Mouse (Mus musculus) lung, embryonic 16.5 days (tissue): ENCODE measurements around the gene Tent4a. TPM values are rescaled to one million over a fixed set of nuclear protein-coding genes. Genes with fewer than 3 reads are reported as not detected.

ENCODE experiments used
- ATAC-seq: fragments of 200-750 bp; cut with Nextera tagmentation; 2 replicates; pipeline ENCODE4 v1.8.0; 2017; ENCODE audit warnings: low read depth, mild to moderate bottlenecking, moderate library complexity
- H3K27ac ChIP-seq: fragments of 300-500 bp; sonication (generic); 2 replicates; pipeline ENCODE4 v1.5.1; 2014; ENCODE audit warnings: mild to moderate bottlenecking, control low read depth, low read length
- H3K27me3 ChIP-seq: fragments of 300-500 bp; sonication (generic); 2 replicates; pipeline ENCODE4 v1.6.1; 2014; ENCODE audit warnings: low read depth, low read length, mixed read lengths; ENCODE audit not compliant: control insufficient read depth, insufficient read depth
- H3K36me3 ChIP-seq: fragments of 300-500 bp; sonication (generic); 2 replicates; pipeline ENCODE4 v1.6.1; 2014; ENCODE audit warnings: low read length; ENCODE audit not compliant: control insufficient read depth, insufficient read depth
- H3K4me1 ChIP-seq: fragments of 300-500 bp; sonication (generic); replicated peaks from 2 replicates; pipeline ENCODE4 v1.6.1; 2014; ENCODE audit warnings: low read length, mixed read lengths; ENCODE audit not compliant: control insufficient read depth, insufficient read depth
- H3K4me2 ChIP-seq: fragments of 300-500 bp; sonication (generic); 2 replicates; pipeline ENCODE4 v1.6.1; 2014; ENCODE audit warnings: low read depth, low read length, control low read depth
- H3K4me3 ChIP-seq: fragments of 300-500 bp; sonication (generic); 2 replicates; pipeline ENCODE4 v1.5.1; 2014; ENCODE audit warnings: mild to moderate bottlenecking, low read length, control low read depth
- H3K9ac ChIP-seq: fragments of 300-500 bp; sonication (generic); 2 replicates; pipeline ENCODE4 v1.6.1; 2014; ENCODE audit warnings: low read length, control low read depth
- H3K9me3 ChIP-seq: fragments of 300-500 bp; sonication (generic); 2 replicates; pipeline ENCODE4 v1.6.1; 2016; ENCODE audit warnings: low read length; ENCODE audit not compliant: control insufficient read depth
- WGBS: fragments of 180-500 bp; shearing (Covaris S2); extraction: QIAGEN DNeasy Blood & Tissue Kit; methylation state at CpG from one replicate; pipeline ENCODE4 v1.1.7; 2014; 5-methylcytosine and 5-hydroxymethylcytosine counted together
- polyA plus RNA-seq: library from polyadenylated mRNA; unstranded; fragments of >200 nt; fragmentation: Nextera tagmentation; extraction: Ambion mirVana; gene quantifications from 2 replicates; pipeline ENCODE4 v1.2.1, GENCODE M21; 2015

Gene Tent4a
- polyA plus RNA-seq, 1 experiment from 2014 or later = 5.1 TPM

- Histone ChIP-seq H3K9ac (no peak overlapping the region), H3K4me1 (peaks cover 36% of the 10 kb centered on the region), H3K36me3 (no peaks in the 10 kb centered on the region; the same call in 1 of the 2 replicates), H3K4me3 (no peak overlapping the region), H3K4me2 (no peak overlapping the region), H3K9me3 (no peaks in the 10 kb centered on the region), H3K27ac (no peak overlapping the region), H3K27me3 (no peaks in the 10 kb centered on the region)
- WGBS = 65% methylated on average over 3 of the region's 3 CpGs
- ATAC-seq = no peak
These were observed 4.3 kb downstream of the Tent4a start for GRCm38 (mm10) chr13:69530156-69530555.

GRCm38 (mm10) chr13:69528531-69528930 lies 5.9 kb downstream of the Tent4a start:
- ATAC-seq = no peak
- peaks cover 50% of the 10 kb centered on the region for H3K4me1 ChIP-seq
- 72% methylated on average over 7 of the region's 7 CpGs for WGBS
- no peak overlapping the region for H3K4me2 ChIP-seq
- H3K27me3 ChIP-seq = no peaks in the 10 kb centered on the region
- no peak overlapping the region for H3K4me3 ChIP-seq
- no peak overlapping the region for H3K27ac ChIP-seq
- H3K9me3 ChIP-seq = no peaks in the 10 kb centered on the region
- H3K9ac ChIP-seq = no peak overlapping the region
- no peaks in the 10 kb centered on the region; the same call in 1 of the 2 replicates for H3K36me3 ChIP-seq

GRCm38 (mm10) chr13:69525867-69526266 lies 8.6 kb downstream of the Tent4a start:
- Histone ChIP-seq H3K4me2 (peak overlapping the region; percentile 27; the same call in 1 of the 2 replicates), H3K27me3 (no peaks in the 10 kb centered on the region), H3K4me1 (peaks cover 43% of the 10 kb centered on the region), H3K36me3 (no peaks in the 10 kb centered on the region; the same call in 1 of the 2 replicates), H3K9me3 (no peaks in the 10 kb centered on the region), H3K9ac (no peak overlapping the region), H3K4me3 (no peak overlapping the region), H3K27ac (peak overlapping the region; percentile 51; the same call in 1 of the 2 replicates)
- peak; percentile 41; the same call in 1 of the 2 replicates for ATAC-seq
- WGBS = 48% methylated on average over 4 of the region's 4 CpGs

- no peaks in the 10 kb centered on the region; the same call in 1 of the 2 replicates for H3K36me3 ChIP-seq
- no peak overlapping the region for H3K4me2 ChIP-seq
- H3K27me3 ChIP-seq = no peaks in the 10 kb centered on the region
- H3K4me3 ChIP-seq = no peak overlapping the region
- H3K27ac ChIP-seq = no peak overlapping the region
- H3K4me1 ChIP-seq = peaks cover 41% of the 10 kb centered on the region
- H3K9ac ChIP-seq = no peak overlapping the region
- no peak for ATAC-seq
- no peaks in the 10 kb centered on the region for H3K9me3 ChIP-seq
- WGBS = 61% methylated on average over 2 of the region's 2 CpGs
These were observed 10.3 kb downstream of the Tent4a start for GRCm38 (mm10) chr13:69524158-69524530.

- Histone ChIP-seq H3K27me3 (no peaks in the 10 kb centered on the region), H3K9me3 (no peaks in the 10 kb centered on the region), H3K36me3 (no peaks in the 10 kb centered on the region), H3K4me2 (no peak overlapping the region), H3K4me1 (peaks cover 39% of the 10 kb centered on the region), H3K27ac (no peak overlapping the region), H3K4me3 (no peak overlapping the region), H3K9ac (no peak overlapping the region)
- WGBS = 31% methylated on average over 14 of the region's 14 CpGs
- ATAC-seq = no peak
These were observed 10.8 kb downstream of the Tent4a start for GRCm38 (mm10) chr13:69523444-69524157.

GRCm38 (mm10) chr13:69522161-69522791 lies 12.1 kb downstream of the Tent4a start:
- H3K27me3 ChIP-seq = no peaks in the 10 kb centered on the region
- H3K27ac ChIP-seq = no peak overlapping the region
- ATAC-seq = no peak
- H3K4me1 ChIP-seq = peaks cover 41% of the 10 kb centered on the region
- WGBS = 93% methylated on average over 1 of the region's 1 CpGs
- H3K4me2 ChIP-seq = no peak overlapping the region
- no peak overlapping the region for H3K9ac ChIP-seq
- H3K9me3 ChIP-seq = no peaks in the 10 kb centered on the region
- no peak overlapping the region for H3K4me3 ChIP-seq
- no peaks in the 10 kb centered on the region for H3K36me3 ChIP-seq

GRCm38 (mm10) chr13:69519137-69519536 lies 15.3 kb downstream of the Tent4a start:
- H3K36me3 ChIP-seq = peaks cover 3% of the 10 kb centered on the region; the same call in 1 of the 2 replicates
- 78% methylated on average over 6 of the region's 6 CpGs for WGBS
- H3K4me2 ChIP-seq = no peak overlapping the region
- peaks cover 21% of the 10 kb centered on the region for H3K4me1 ChIP-seq
- H3K27ac ChIP-seq = no peak overlapping the region
- no peaks in the 10 kb centered on the region for H3K9me3 ChIP-seq
- no peak overlapping the region for H3K4me3 ChIP-seq
- no peak for ATAC-seq
- H3K27me3 ChIP-seq = no peaks in the 10 kb centered on the region
- H3K9ac ChIP-seq = no peak overlapping the region

- Histone ChIP-seq H3K4me1 (peaks cover 6% of the 10 kb centered on the region; the same call in 1 of the 2 replicates), H3K4me2 (no peak overlapping the region), H3K4me3 (no peak overlapping the region), H3K9ac (no peak overlapping the region), H3K9me3 (no peaks in the 10 kb centered on the region), H3K36me3 (peaks cover 8% of the 10 kb centered on the region), H3K27ac (no peak overlapping the region), H3K27me3 (no peaks in the 10 kb centered on the region)
- peak; percentile 63; the same call in 1 of the 2 replicates for ATAC-seq
- 58% methylated on average over 6 of the region's 6 CpGs for WGBS
These were observed 17.0 kb downstream of the Tent4a start for GRCm38 (mm10) chr13:69517445-69517844.

GRCm38 (mm10) chr13:69515091-69515490 lies 19.3 kb downstream of the Tent4a start:
- Histone ChIP-seq H3K4me2 (no peak overlapping the region), H3K36me3 (peaks cover 14% of the 10 kb centered on the region), H3K27me3 (no peaks in the 10 kb centered on the region), H3K4me3 (no peak overlapping the region), H3K27ac (no peak overlapping the region), H3K4me1 (peaks cover 6% of the 10 kb centered on the region; the same call in 1 of the 2 replicates), H3K9ac (no peak overlapping the region), H3K9me3 (no peaks in the 10 kb centered on the region)
- 77% methylated on average over 3 of the region's 3 CpGs for WGBS
- no peak for ATAC-seq
